Mouse (Mus musculus): ENCODE measurements around the gene Cnmd. TPM values are rescaled to one million over a fixed set of nuclear protein-coding genes. Genes with fewer than 3 reads are reported as not detected.

The Cnmd gene
- polyA plus RNA-seq, 1 experiment from 2014 or later = 2.2 TPM

GRCm38 (mm10) chr14:79658748-79659508, 3.0 kb downstream of the Cnmd start:
- H3K27ac ChIP-seq (ENCODE audit: low read depth, low read length) = no peak overlapping the region
- no peak overlapping the region for H3K4me3 ChIP-seq (ENCODE audit: low read depth, low read length)
- ATAC-seq = peak; percentile 21; the same call in 1 of the 2 replicates
- 70% methylated on average over 6 of the region's 6 CpGs for WGBS
- H3K36me3 ChIP-seq (ENCODE audit: control insufficient read depth, insufficient read depth, low read length) = no peaks in the 10 kb centered on the region
- no peak overlapping the region for H3K9ac ChIP-seq (ENCODE audit: low read length)
- no peak overlapping the region for H3K4me2 ChIP-seq (ENCODE audit: low read length)
- H3K4me1 ChIP-seq (ENCODE audit: control insufficient read depth, insufficient read depth, low read length) = peaks cover 3% of the 10 kb centered on the region; the same call in 1 of the 2 replicates
- DNase-seq (ENCODE audit: low spot score) = no peak
- no peaks in the 10 kb centered on the region for H3K27me3 ChIP-seq (replicated peaks; ENCODE audit: control insufficient read depth, insufficient read depth, low read length)
- no peaks in the 10 kb centered on the region for H3K9me3 ChIP-seq (replicated peaks; ENCODE audit: control insufficient read depth, low read length)

- Histone ChIP-seq H3K4me2 (ENCODE audit: low read length) (no peak overlapping the region), H3K27ac (ENCODE audit: low read depth, low read length) (no peak overlapping the region), H3K9me3 (replicated peaks; ENCODE audit: control insufficient read depth, low read length) (no peaks in the 10 kb centered on the region), H3K36me3 (ENCODE audit: control insufficient read depth, insufficient read depth, low read length) (no peaks in the 10 kb centered on the region), H3K27me3 (replicated peaks; ENCODE audit: control insufficient read depth, insufficient read depth, low read length) (no peaks in the 10 kb centered on the region), H3K4me1 (ENCODE audit: control insufficient read depth, insufficient read depth, low read length) (peaks cover 3% of the 10 kb centered on the region; the same call in 1 of the 2 replicates), H3K9ac (ENCODE audit: low read length) (peak overlapping the region; percentile 5; the same call in 1 of the 2 replicates), H3K4me3 (ENCODE audit: low read depth, low read length) (no peak overlapping the region)
- WGBS = 59% methylated on average over 5 of the region's 5 CpGs
- DNase-seq (ENCODE audit: low spot score) (no peak), ATAC-seq (peak; percentile 6; the same call in 1 of the 2 replicates)
Measured at GRCm38 (mm10) chr14:79658286-79658685, 3.7 kb downstream of the Cnmd start.

GRCm38 (mm10) chr14:79652654-79653053, 9.3 kb downstream of the Cnmd start:
- Histone ChIP-seq H3K36me3 (ENCODE audit: control insufficient read depth, insufficient read depth, low read length) (no peaks in the 10 kb centered on the region), H3K4me3 (ENCODE audit: low read depth, low read length) (no peak overlapping the region), H3K27me3 (replicated peaks; ENCODE audit: control insufficient read depth, insufficient read depth, low read length) (no peaks in the 10 kb centered on the region), H3K27ac (ENCODE audit: low read depth, low read length) (no peak overlapping the region), H3K9ac (ENCODE audit: low read length) (no peak overlapping the region), H3K4me2 (ENCODE audit: low read length) (no peak overlapping the region), H3K9me3 (replicated peaks; ENCODE audit: control insufficient read depth, low read length) (no peaks in the 10 kb centered on the region), H3K4me1 (ENCODE audit: control insufficient read depth, insufficient read depth, low read length) (no peaks in the 10 kb centered on the region)
- ATAC-seq (no peak), DNase-seq (ENCODE audit: low spot score) (no peak)
- WGBS = 74% methylated on average over 4 of the region's 4 CpGs

GRCm38 (mm10) chr14:79649680-79650079, 12.3 kb downstream of the Cnmd start:
- H3K27me3 ChIP-seq (replicated peaks; ENCODE audit: control insufficient read depth, insufficient read depth, low read length) = no peaks in the 10 kb centered on the region
- WGBS = 82% methylated on average over 3 of the region's 3 CpGs
- no peaks in the 10 kb centered on the region for H3K9me3 ChIP-seq (replicated peaks; ENCODE audit: control insufficient read depth, low read length)
- no peak for ATAC-seq
- no peaks in the 10 kb centered on the region for H3K4me1 ChIP-seq (ENCODE audit: control insufficient read depth, insufficient read depth, low read length)
- no peak overlapping the region for H3K9ac ChIP-seq (ENCODE audit: low read length)
- no peaks in the 10 kb centered on the region for H3K36me3 ChIP-seq (ENCODE audit: control insufficient read depth, insufficient read depth, low read length)
- no peak overlapping the region for H3K4me2 ChIP-seq (ENCODE audit: low read length)
- no peak overlapping the region for H3K27ac ChIP-seq (ENCODE audit: low read depth, low read length)
- DNase-seq (ENCODE audit: low spot score) = no peak
- no peak overlapping the region for H3K4me3 ChIP-seq (ENCODE audit: low read depth, low read length)

GRCm38 (mm10) chr14:79645378-79645777, 16.6 kb downstream of the Cnmd start:
- Histone ChIP-seq H3K4me2 (ENCODE audit: low read length) (no peak overlapping the region), H3K9ac (ENCODE audit: low read length) (no peak overlapping the region), H3K4me3 (ENCODE audit: low read depth, low read length) (no peak overlapping the region), H3K27ac (ENCODE audit: low read depth, low read length) (no peak overlapping the region), H3K9me3 (replicated peaks; ENCODE audit: control insufficient read depth, low read length) (no peaks in the 10 kb centered on the region), H3K4me1 (ENCODE audit: control insufficient read depth, insufficient read depth, low read length) (no peaks in the 10 kb centered on the region), H3K27me3 (replicated peaks; ENCODE audit: control insufficient read depth, insufficient read depth, low read length) (no peaks in the 10 kb centered on the region), H3K36me3 (ENCODE audit: control insufficient read depth, insufficient read depth, low read length) (no peaks in the 10 kb centered on the region)
- DNase-seq (ENCODE audit: low spot score) (no peak), ATAC-seq (no peak)
- WGBS = 40% methylated on average over 11 of the region's 11 CpGs

GRCm38 (mm10) chr14:79642063-79642462, 19.9 kb downstream of the Cnmd start:
- DNase-seq (ENCODE audit: low spot score) = no peak
- WGBS = 76% methylated on average over 9 of the region's 9 CpGs
- H3K36me3 ChIP-seq (ENCODE audit: control insufficient read depth, insufficient read depth, low read length) = no peaks in the 10 kb centered on the region
- no peak for ATAC-seq
- H3K4me1 ChIP-seq (ENCODE audit: control insufficient read depth, insufficient read depth, low read length) = no peaks in the 10 kb centered on the region
- no peak overlapping the region for H3K9ac ChIP-seq (ENCODE audit: low read length)
- no peak overlapping the region for H3K4me3 ChIP-seq (ENCODE audit: low read depth, low read length)
- no peaks in the 10 kb centered on the region for H3K9me3 ChIP-seq (replicated peaks; ENCODE audit: control insufficient read depth, low read length)
- H3K27me3 ChIP-seq (replicated peaks; ENCODE audit: control insufficient read depth, insufficient read depth, low read length) = no peaks in the 10 kb centered on the region
- H3K27ac ChIP-seq (ENCODE audit: low read depth, low read length) = no peak overlapping the region
- no peak overlapping the region for H3K4me2 ChIP-seq (ENCODE audit: low read length)

- H3K27me3 ChIP-seq (replicated peaks; ENCODE audit: control insufficient read depth, insufficient read depth, low read length) = no peaks in the 10 kb centered on the region
- no peak overlapping the region for H3K4me2 ChIP-seq (ENCODE audit: low read length)
- no peaks in the 10 kb centered on the region for H3K4me1 ChIP-seq (ENCODE audit: control insufficient read depth, insufficient read depth, low read length)
- ATAC-seq (no peak), DNase-seq (ENCODE audit: low spot score) (no peak)
- no peaks in the 10 kb centered on the region for H3K9me3 ChIP-seq (replicated peaks; ENCODE audit: control insufficient read depth, low read length)
- WGBS = 84% methylated on average over 4 of the region's 4 CpGs
- H3K36me3 ChIP-seq (ENCODE audit: control insufficient read depth, insufficient read depth, low read length) = no peaks in the 10 kb centered on the region; the same call in 1 of the 2 replicates
- H3K4me3 ChIP-seq (ENCODE audit: low read depth, low read length) = no peak overlapping the region
- H3K27ac ChIP-seq (ENCODE audit: low read depth, low read length) = no peak overlapping the region
- no peak overlapping the region for H3K9ac ChIP-seq (ENCODE audit: low read length)
Measured at GRCm38 (mm10) chr14:79636814-79637213, 25.2 kb downstream of the Cnmd start.

- 96% methylated on average over 2 of the region's 2 CpGs for WGBS
- H3K36me3 ChIP-seq (ENCODE audit: control insufficient read depth, insufficient read depth, low read length) = peaks cover 15% of the 10 kb centered on the region
- H3K4me1 ChIP-seq (ENCODE audit: control insufficient read depth, insufficient read depth, low read length) = no peaks in the 10 kb centered on the region
- no peak overlapping the region for H3K4me2 ChIP-seq (ENCODE audit: low read length)
- DNase-seq (ENCODE audit: low spot score) (no peak), ATAC-seq (no peak)
- H3K9ac ChIP-seq (ENCODE audit: low read length) = no peak overlapping the region
- H3K9me3 ChIP-seq (replicated peaks; ENCODE audit: control insufficient read depth, low read length) = no peaks in the 10 kb centered on the region
- no peak overlapping the region for H3K27ac ChIP-seq (ENCODE audit: low read depth, low read length)
- no peak overlapping the region for H3K4me3 ChIP-seq (ENCODE audit: low read depth, low read length)
- H3K27me3 ChIP-seq (replicated peaks; ENCODE audit: control insufficient read depth, insufficient read depth, low read length) = no peaks in the 10 kb centered on the region
Measured at GRCm38 (mm10) chr14:79633196-79633595, 28.8 kb downstream of the Cnmd start.

GRCm38 (mm10) chr14:79632330-79632729, 29.6 kb downstream of the Cnmd start:
- WGBS = 89% methylated on average over 6 of the region's 6 CpGs
- ATAC-seq (no peak), DNase-seq (ENCODE audit: low spot score) (no peak)
- Histone ChIP-seq H3K4me3 (ENCODE audit: low read depth, low read length) (no peak overlapping the region), H3K27ac (ENCODE audit: low read depth, low read length) (no peak overlapping the region), H3K36me3 (ENCODE audit: control insufficient read depth, insufficient read depth, low read length) (peaks cover 23% of the 10 kb centered on the region), H3K4me1 (ENCODE audit: control insufficient read depth, insufficient read depth, low read length) (no peaks in the 10 kb centered on the region), H3K4me2 (ENCODE audit: low read length) (no peak overlapping the region), H3K9me3 (replicated peaks; ENCODE audit: control insufficient read depth, low read length) (no peaks in the 10 kb centered on the region), H3K9ac (ENCODE audit: low read length) (no peak overlapping the region), H3K27me3 (replicated peaks; ENCODE audit: control insufficient read depth, insufficient read depth, low read length) (no peaks in the 10 kb centered on the region)

All from forebrain, embryonic 14.5 days (tissue).